12 mouse cellular contexts compared by ENCODE assay signal in genomic region chr11:114175437-114176131, GRCm38 (mm10).
DNase-seq lines count a peak whose midpoint lies in the region; ATAC-seq lines count a peak whose summit lies in the region.
"Had no signal": no experiment of that assay in that cellular context is flagged by ENCODE, and none has a peak within 500 bp of the region (broad histone marks: within the 10 kb centered on the region; RNA-seq: fewer than 3 reads in every experiment).

No protein-coding gene starts in this region.

- H3K4me3 ChIP-seq in neural tube, embryonic 13.5 days = no peak overlapping the region
- H3K4me3 ChIP-seq in embryonic facial prominence, embryonic 10.5 days = no peak overlapping the region
- H3K4me3 ChIP-seq in hindbrain, embryonic 16.5 days (ENCODE audit: low read length) = no peak overlapping the region
- H3K4me3 ChIP-seq: megakaryocyte, embryonic 14.5 days had no signal

- H3K9ac ChIP-seq in neural tube, embryonic 13.5 days = no peak overlapping the region
- no peak overlapping the region for H3K9ac ChIP-seq in hindbrain, embryonic 16.5 days (ENCODE audit: low read depth, low read length)

- H3K4me2 ChIP-seq in neural tube, embryonic 13.5 days = no peak overlapping the region
- H3K4me2 ChIP-seq in hindbrain, embryonic 16.5 days (ENCODE audit: low read length) = no peak overlapping the region

- 25% methylated on average over 23 of the region's 23 CpGs for WGBS in neural tube, embryonic 13.5 days
- 32% methylated on average over 23 of the region's 23 CpGs for WGBS in embryonic facial prominence, embryonic 10.5 days
- 25% methylated on average over 23 of the region's 23 CpGs for WGBS in hindbrain, embryonic 16.5 days

- H3K36me3 ChIP-seq in neural tube, embryonic 13.5 days = no peaks in the 10 kb centered on the region
- no peaks in the 10 kb centered on the region for H3K36me3 ChIP-seq in embryonic facial prominence, embryonic 10.5 days (replicated peaks)
- no peaks in the 10 kb centered on the region for H3K36me3 ChIP-seq in hindbrain, embryonic 16.5 days (ENCODE audit: control insufficient read depth, insufficient read depth, low read length)

- no peak for ATAC-seq in neural tube, embryonic 13.5 days (ENCODE audit: low read depth)
- peak; percentile 67 for ATAC-seq in hindbrain, embryonic 16.5 days

- 0 out of 2 replicates have a peak overlapping the region, but pooled peaks have one; percentile 18 for H3K27ac ChIP-seq in neural tube, embryonic 13.5 days (replicated peaks)
- H3K27ac ChIP-seq in embryonic facial prominence, embryonic 10.5 days (replicated peaks) = no peak overlapping the region
- H3K27ac ChIP-seq in hindbrain, embryonic 16.5 days (ENCODE audit: low read depth, low read length) = peak overlapping the region; percentile 32

- no peak for DNase-seq in neural tube, embryonic 10.5 days (ENCODE audit: extremely low spot score, low spot score)
- DNase-seq in embryonic facial prominence, embryonic 10.5 days (ENCODE audit: low spot score) = peak; percentile 16
- DNase-seq in urinary bladder, adult 18-20 months (ENCODE audit: low spot score in 2 of 2) = no peak
- DNase-seq in adrenal gland, postnatal 4 days (ENCODE audit: low spot score in 2 of 2) = no peak
- DNase-seq in right cerebral cortex, adult 18-20 months = no peak
- DNase-seq: heart, adult 18-20 months; heart, postnatal 4 days; kidney, postnatal 10 days; lung, adult 18-20 months had no signal

- H3K27me3 ChIP-seq in neural tube, embryonic 13.5 days = peaks cover 4% of the 10 kb centered on the region; the same call in 1 of the 2 replicates
- peaks cover 29% of the 10 kb centered on the region for H3K27me3 ChIP-seq in embryonic facial prominence, embryonic 10.5 days (replicated peaks; ENCODE audit: low read depth, poor library complexity, severe bottlenecking)
- no peaks in the 10 kb centered on the region; the same call in 1 of the 2 replicates for H3K27me3 ChIP-seq in hindbrain, embryonic 16.5 days (replicated peaks; ENCODE audit: control insufficient read depth, insufficient read depth, low read length)

- H3K4me1 ChIP-seq in neural tube, embryonic 13.5 days (replicated peaks) = peaks cover 62% of the 10 kb centered on the region
- peaks cover 45% of the 10 kb centered on the region for H3K4me1 ChIP-seq in embryonic facial prominence, embryonic 10.5 days
- peaks cover 25% of the 10 kb centered on the region for H3K4me1 ChIP-seq in hindbrain, embryonic 16.5 days (ENCODE audit: control insufficient read depth, insufficient read depth, low read depth, low read length)
- H3K4me1 ChIP-seq: megakaryocyte, embryonic 14.5 days had no signal

- no peaks in the 10 kb centered on the region for H3K9me3 ChIP-seq in neural tube, embryonic 13.5 days
- H3K9me3 ChIP-seq in embryonic facial prominence, embryonic 10.5 days = no peaks in the 10 kb centered on the region
- no peaks in the 10 kb centered on the region for H3K9me3 ChIP-seq in hindbrain, embryonic 16.5 days (ENCODE audit: control insufficient read depth, low read length)
- H3K9me3 ChIP-seq: megakaryocyte, embryonic 14.5 days had no signal
